Mouse (Mus musculus) midbrain, postnatal 0 days (tissue): ENCODE data around the gene Kdm4b. TPM values are rescaled to one million over a fixed set of nuclear protein-coding genes. Genes with fewer than 3 reads are reported as not detected.

ENCODE experiments used
- ATAC-seq: fragments of 200-750 bp; cut with Nextera tagmentation; 2 replicates; pipeline ENCODE4 v1.8.0; 2017; ENCODE audit warnings: moderate number of reproducible peaks, mild to moderate bottlenecking, moderate TSS enrichment, moderate library complexity; ENCODE audit not compliant: low FRiP score
- DNase-seq: peaks from one replicate; pipeline ENCODE4 v3.0.0-alpha.2; 2015; ENCODE audit warnings: low spot score
- H3K27ac ChIP-seq: fragments of 300-500 bp; sonication (generic); 2 replicates; pipeline ENCODE4 v1.5.1; 2014; ENCODE audit warnings: low read depth, mild to moderate bottlenecking, low read length, mixed read lengths
- H3K27me3 ChIP-seq: fragments of 300-500 bp; sonication (generic); 2 replicates; pipeline ENCODE4 v1.6.1; 2014; ENCODE audit warnings: low read length, control low read depth, mixed read lengths; ENCODE audit not compliant: insufficient read depth
- H3K36me3 ChIP-seq: fragments of 300-500 bp; sonication (generic); 2 replicates; pipeline ENCODE4 v1.6.1; 2014; ENCODE audit warnings: low read length, control low read depth, mixed read lengths; ENCODE audit not compliant: insufficient read depth
- H3K4me1 ChIP-seq: fragments of 300-500 bp; sonication (generic); 2 replicates; pipeline ENCODE4 v1.6.1; 2014; ENCODE audit warnings: mild to moderate bottlenecking, control low read depth, antibody characterized with exemption, low read length, mixed read lengths; ENCODE audit not compliant: insufficient read depth
- H3K4me2 ChIP-seq: fragments of 300-500 bp; sonication (generic); 2 replicates; pipeline ENCODE4 v1.6.1; 2014; ENCODE audit warnings: low read depth, mild to moderate bottlenecking, low read length, mixed read lengths; ENCODE audit not compliant: poor library complexity, severe bottlenecking
- H3K4me3 ChIP-seq: fragments of 300-500 bp; sonication (generic); 2 replicates; pipeline ENCODE4 v1.5.1; 2014; ENCODE audit warnings: low read depth, mild to moderate bottlenecking, low read length, moderate library complexity
- H3K9ac ChIP-seq: fragments of 300-500 bp; sonication (generic); replicated peaks from 2 replicates; pipeline ENCODE4 v1.6.1; 2014; ENCODE audit warnings: mild to moderate bottlenecking, low read length, moderate library complexity, mixed read lengths; ENCODE audit not compliant: poor library complexity, severe bottlenecking
- H3K9me3 ChIP-seq: fragments of 300-500 bp; sonication (generic); 2 replicates; pipeline ENCODE4 v1.6.1; 2016; ENCODE audit warnings: low read length, control low read depth
- CTCF ChIP-seq: IDR thresholded peaks from 2 replicates; pipeline ENCODE4 v1.5.1; 2016; ENCODE audit warnings: antibody characterized with exemption, mild to moderate bottlenecking
- whole genome bisulfite sequencing: fragments of 180-500 bp; shearing (Covaris S2); extraction: QIAGEN DNeasy Blood & Tissue Kit; methylation state at CpG from one replicate; pipeline ENCODE4 v1.1.7; 2014; 5-methylcytosine and 5-hydroxymethylcytosine counted together
- polyA plus RNA-seq: library from polyadenylated mRNA; unstranded; fragments of >200 nt; fragmentation: Nextera tagmentation; extraction: Ambion mirVana; gene quantifications from 2 replicates; pipeline ENCODE4 v1.2.1, GENCODE M21; 2015
- total RNA-seq: library from RNA; depleted of rRNA; stranded (reverse); fragments of >200 nt; gene quantifications from 2 replicates; pipeline ENCODE4 v1.2.3, GENCODE M21; 2014; rRNA removed

Kdm4b gene
- total RNA-seq (123 and 140 TPM in 2 replicates), polyA plus RNA-seq (45.6 and 48.0 TPM in 2 replicates)

DNA sequence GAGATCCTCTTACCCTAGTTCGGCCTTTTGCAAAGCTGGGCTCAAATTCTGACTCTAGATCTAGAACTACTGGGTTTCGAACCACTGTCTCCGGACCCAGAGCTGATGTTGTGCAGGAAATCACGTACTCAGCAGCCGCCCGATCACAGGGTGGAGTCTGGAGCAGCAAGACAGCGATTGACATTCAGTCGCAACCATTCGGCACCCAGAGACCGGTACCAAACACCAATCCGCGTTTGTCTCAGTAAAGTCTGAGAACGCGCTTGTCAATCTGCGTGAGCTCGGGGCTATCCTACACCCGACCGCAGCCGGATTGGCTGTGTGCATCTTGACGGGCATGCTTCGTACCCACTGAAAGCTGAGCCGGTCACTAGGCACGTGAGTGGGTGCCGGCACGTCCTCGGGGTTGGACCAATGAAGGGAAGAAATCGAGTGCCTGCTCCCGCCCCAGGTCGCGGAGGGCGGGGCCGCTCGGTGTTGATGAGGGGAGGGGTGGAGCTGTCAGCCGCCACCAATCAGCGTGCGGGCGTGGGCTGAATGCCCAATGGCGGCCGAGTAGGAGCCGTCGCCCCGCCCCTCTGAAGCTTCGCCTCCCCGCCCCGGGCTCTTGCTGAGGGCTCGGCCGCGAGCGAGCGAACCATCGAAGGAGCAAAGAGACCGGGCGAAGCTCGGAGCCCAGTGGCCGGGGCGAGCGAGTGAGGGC is at the start of gene Kdm4b:
Kdm4b (plus strand) TSS at position 613 of the 703 bp plus-strand sequence.
- Histone ChIP-seq H3K9ac (peak within 1 kb of the TSS; percentile 96), H3K4me1 (peaks cover 14% of the 10 kb centered on the region), H3K27me3 (no peaks in the 10 kb centered on the region), H3K4me2 (peak within 1 kb of the TSS; percentile 86), H3K9me3 (no peaks in the 10 kb centered on the region), H3K4me3 (peak within 1 kb of the TSS; percentile 93), H3K27ac (peak within 1 kb of the TSS; percentile 97), H3K36me3 (no peaks in the 10 kb centered on the region)
- DNase-seq (peak; percentile 100), ATAC-seq (peak; percentile 99)
- TF ChIP-seq CTCF: no peak; the same call in 1 of the 2 replicates
- WGBS: under 1% methylated on average over 46 of the region's 57 CpGs

- Histone ChIP-seq H3K27me3 (no peaks in the 10 kb centered on the region), H3K4me3 (peak within 1 kb of the TSS; percentile 31), H3K27ac (no peak within 1 kb of the TSS), H3K4me1 (no peaks in the 10 kb centered on the region), H3K9me3 (no peaks in the 10 kb centered on the region), H3K9ac (peak within 1 kb of the TSS; percentile 40), H3K36me3 (no peaks in the 10 kb centered on the region), H3K4me2 (peak within 1 kb of the TSS; percentile 58)
- 7% methylated on average over 18 of the region's 21 CpGs for WGBS
- DNase-seq (peak; percentile 84), ATAC-seq (peak; percentile 71)
- peak; percentile 67 for TF ChIP-seq CTCF
These were observed 49.0 kb upstream of the Kdm4b start, which contains the start of gene Ticam1 for GRCm38 (mm10) chr17:56276643-56277566. TSS of gene Ticam1 (minus strand) at chr17:56276786.

DNA sequence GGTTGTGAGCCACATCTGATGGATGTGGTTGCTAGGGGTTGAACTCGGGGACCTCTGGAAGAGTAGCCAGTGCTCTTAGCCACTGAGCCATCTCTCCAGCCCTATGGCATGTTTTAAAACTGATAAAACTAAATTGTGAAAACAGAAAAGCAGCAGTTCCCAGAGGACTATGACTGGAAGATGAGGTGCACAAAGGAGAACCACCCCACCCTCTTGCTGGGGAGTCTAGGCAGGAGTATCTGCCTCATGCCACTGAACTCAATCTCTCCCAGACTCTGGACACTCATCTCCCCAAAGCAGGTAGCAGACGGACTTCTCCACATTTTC is 48.3 kb upstream of the Kdm4b start:
- no peaks in the 10 kb centered on the region for H3K4me1 ChIP-seq
- H3K36me3 ChIP-seq: no peaks in the 10 kb centered on the region
- DNase-seq (no peak), ATAC-seq (no peak)
- WGBS: 45% methylated on average over 2 of the region's 2 CpGs
- H3K4me2 ChIP-seq: no peak overlapping the region
- H3K4me3 ChIP-seq: no peak overlapping the region
- H3K27ac ChIP-seq: no peak overlapping the region
- no peak for TF ChIP-seq CTCF
- H3K9me3 ChIP-seq: no peaks in the 10 kb centered on the region
- H3K9ac ChIP-seq: no peak overlapping the region
- H3K27me3 ChIP-seq: no peaks in the 10 kb centered on the region

DNA sequence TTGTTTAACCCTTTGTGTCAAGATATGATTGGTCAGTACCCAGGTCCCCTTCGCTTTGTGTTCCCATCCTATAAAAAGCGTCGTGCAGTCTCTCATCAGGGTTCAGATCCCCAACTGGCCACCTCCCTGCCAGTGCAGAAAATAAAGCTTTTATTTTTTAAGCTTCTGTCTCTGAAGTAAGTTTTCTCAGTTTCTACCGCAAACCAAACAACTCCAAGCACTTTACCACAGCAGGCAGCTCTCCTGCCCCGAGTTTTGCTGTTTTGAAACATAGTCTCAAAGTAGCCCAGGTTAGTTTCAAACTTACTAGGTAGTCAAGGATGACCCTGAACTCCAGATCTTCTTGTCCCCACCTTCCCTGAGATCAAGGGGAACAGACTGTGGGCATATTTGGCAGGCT is 47.5 kb upstream of the Kdm4b start:
- Histone ChIP-seq H3K4me1 (no peaks in the 10 kb centered on the region), H3K27ac (no peak overlapping the region), H3K4me3 (no peak overlapping the region), H3K36me3 (no peaks in the 10 kb centered on the region), H3K4me2 (no peak overlapping the region), H3K27me3 (no peaks in the 10 kb centered on the region), H3K9me3 (no peaks in the 10 kb centered on the region), H3K9ac (no peak overlapping the region)
- DNase-seq (no peak), ATAC-seq (no peak)
- 93% methylated on average over 5 of the region's 5 CpGs for WGBS
- TF ChIP-seq CTCF: no peak

- Histone ChIP-seq H3K27me3 (no peaks in the 10 kb centered on the region), H3K27ac (no peak overlapping the region), H3K36me3 (no peaks in the 10 kb centered on the region), H3K9me3 (no peaks in the 10 kb centered on the region), H3K4me1 (no peaks in the 10 kb centered on the region), H3K9ac (no peak overlapping the region), H3K4me2 (no peak overlapping the region), H3K4me3 (no peak overlapping the region)
- no peak for TF ChIP-seq CTCF
- ATAC-seq: no peak
- DNase-seq: no peak
- WGBS: 90% methylated on average over 12 of the region's 12 CpGs
These were observed 46.2 kb upstream of the Kdm4b start for GRCm38 (mm10) chr17:56279481-56280155.
